Mouse (Mus musculus): ENCODE results near the gene Ddx54. TPM values are rescaled to one million over a fixed set of nuclear protein-coding genes. Genes with fewer than 3 reads are reported as not detected.
A peak's percentile ranks its signal among the peaks of the same experiment; 100 is the strongest.

The Ddx54 gene
- polyA plus RNA-seq, 1 experiment, result 80.8 TPM

DNA sequence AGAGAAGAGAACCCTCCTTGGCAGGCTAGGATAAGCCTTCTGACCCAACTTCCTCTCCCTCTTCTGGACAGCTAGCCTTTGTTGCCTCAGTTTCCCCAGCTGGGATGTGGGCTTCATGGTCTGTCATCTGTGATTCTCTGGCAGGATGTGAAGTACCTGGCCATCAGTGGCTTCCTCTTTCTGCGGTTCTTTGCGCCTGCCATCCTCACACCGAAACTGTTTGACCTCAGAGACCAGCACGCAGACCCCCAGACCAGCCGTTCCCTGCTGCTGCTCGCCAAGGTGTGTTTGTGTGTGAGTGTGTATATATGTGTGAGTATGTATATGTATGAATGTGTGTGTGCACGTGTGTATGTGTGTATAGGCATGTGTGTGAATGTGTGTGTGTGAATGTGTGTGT is 57.6 kb downstream of the Ddx54 start:
- TF ChIP-seq POLR2A (IDR thresholded peaks at IDR 0.05; ENCODE audit: low read depth, low read length) (no peak), CTCF (IDR thresholded peaks at IDR 0.05; ENCODE audit: extremely low read depth, insufficient read depth, insufficient read length, insufficient replicate concordance) (no peak)
- H3K4me3 ChIP-seq (ENCODE audit: extremely low read depth, insufficient read depth, insufficient read length), result no peak overlapping the region
- peak overlapping the region; percentile 53 for H3K27ac ChIP-seq (ENCODE audit: insufficient read depth, low read length)
- peaks cover 21% of the 10 kb centered on the region; the same call in 1 of the 2 replicates for H3K4me1 ChIP-seq (ENCODE audit: control insufficient read depth, insufficient read depth, insufficient read length)
- H3K36me3 ChIP-seq (ENCODE audit: control insufficient read depth, insufficient read depth, low read length), result no peaks in the 10 kb centered on the region
- no peak for DNase-seq (ENCODE audit: low read depth in 1 of 2, low spot score in 2 of 2)
- H3K27me3 ChIP-seq (ENCODE audit: control insufficient read depth, insufficient read depth, low read length), result no peaks in the 10 kb centered on the region
- 53% methylated on average over 7 of the region's 7 CpGs for WGBS

DNA sequence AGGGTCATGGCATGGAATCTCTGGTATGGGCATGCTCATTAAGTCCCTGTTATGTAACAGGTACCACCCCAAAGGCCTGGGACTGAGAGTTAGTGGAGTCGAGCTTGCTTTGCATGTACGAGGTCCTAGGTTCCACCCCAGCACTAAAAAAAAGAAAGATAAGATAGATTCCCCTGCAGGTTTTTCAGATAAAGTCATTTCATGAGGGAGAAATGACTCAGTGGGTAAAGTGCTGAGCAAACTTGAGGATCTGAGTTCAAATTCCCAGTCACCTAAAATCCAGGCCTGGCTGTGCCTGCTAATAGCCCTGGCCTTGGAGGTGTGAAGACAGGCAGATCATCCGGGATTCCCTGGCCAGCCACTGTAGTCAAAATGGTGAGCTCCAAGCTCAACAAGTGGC is 59.3 kb downstream of the Ddx54 start:
- H3K36me3 ChIP-seq (ENCODE audit: control insufficient read depth, insufficient read depth, low read length), result no peaks in the 10 kb centered on the region
- peaks cover 21% of the 10 kb centered on the region; the same call in 1 of the 2 replicates for H3K4me1 ChIP-seq (ENCODE audit: control insufficient read depth, insufficient read depth, insufficient read length)
- no peaks in the 10 kb centered on the region for H3K27me3 ChIP-seq (ENCODE audit: control insufficient read depth, insufficient read depth, low read length)
- H3K27ac ChIP-seq (ENCODE audit: insufficient read depth, low read length), result no peak overlapping the region
- DNase-seq (ENCODE audit: low read depth in 1 of 2, low spot score in 2 of 2), result no peak
- WGBS, result 80% methylated on average over 3 of the region's 3 CpGs
- no peak overlapping the region for H3K4me3 ChIP-seq (ENCODE audit: extremely low read depth, insufficient read depth, insufficient read length)
- TF ChIP-seq CTCF (IDR thresholded peaks at IDR 0.05; ENCODE audit: extremely low read depth, insufficient read depth, insufficient read length, insufficient replicate concordance), result no peak
- no peak for TF ChIP-seq POLR2A (IDR thresholded peaks at IDR 0.05; ENCODE audit: low read depth, low read length)

DNA sequence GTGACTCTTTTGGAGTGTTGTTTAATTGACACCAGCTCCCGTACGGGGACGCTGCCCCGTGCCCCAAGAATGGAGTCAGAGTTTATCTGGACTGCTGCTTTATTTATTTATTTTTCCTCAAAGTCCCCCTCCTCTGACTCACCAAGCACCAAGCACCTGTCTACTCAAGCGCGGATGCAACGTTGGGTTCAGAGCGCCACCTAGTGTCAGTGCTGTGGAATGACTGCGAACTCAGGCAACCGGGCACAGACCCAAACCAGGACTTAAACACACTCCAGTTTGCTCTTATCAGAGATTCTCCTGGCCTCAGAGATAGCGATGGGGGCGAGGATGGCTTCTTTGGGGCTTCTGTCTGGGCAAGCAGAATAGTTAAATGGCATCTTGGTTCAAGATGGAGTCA is 61.1 kb downstream of the Ddx54 start:
- TF ChIP-seq POLR2A (IDR thresholded peaks at IDR 0.05; ENCODE audit: low read depth, low read length) (no peak), CTCF (IDR thresholded peaks at IDR 0.05; ENCODE audit: extremely low read depth, insufficient read depth, insufficient read length, insufficient replicate concordance) (peak; percentile 97)
- H3K36me3 ChIP-seq (ENCODE audit: control insufficient read depth, insufficient read depth, low read length), result no peaks in the 10 kb centered on the region
- peak; percentile 61 to 77 for DNase-seq (ENCODE audit: low read depth in 1 of 2, low spot score in 2 of 2)
- H3K27ac ChIP-seq (ENCODE audit: insufficient read depth, low read length), result no peak overlapping the region
- WGBS, result 9% methylated on average over 12 of the region's 12 CpGs
- H3K27me3 ChIP-seq (ENCODE audit: control insufficient read depth, insufficient read depth, low read length), result no peaks in the 10 kb centered on the region
- peaks cover 17% of the 10 kb centered on the region; the same call in 1 of the 2 replicates for H3K4me1 ChIP-seq (ENCODE audit: control insufficient read depth, insufficient read depth, insufficient read length)
- H3K4me3 ChIP-seq (ENCODE audit: extremely low read depth, insufficient read depth, insufficient read length), result no peak overlapping the region

DNA sequence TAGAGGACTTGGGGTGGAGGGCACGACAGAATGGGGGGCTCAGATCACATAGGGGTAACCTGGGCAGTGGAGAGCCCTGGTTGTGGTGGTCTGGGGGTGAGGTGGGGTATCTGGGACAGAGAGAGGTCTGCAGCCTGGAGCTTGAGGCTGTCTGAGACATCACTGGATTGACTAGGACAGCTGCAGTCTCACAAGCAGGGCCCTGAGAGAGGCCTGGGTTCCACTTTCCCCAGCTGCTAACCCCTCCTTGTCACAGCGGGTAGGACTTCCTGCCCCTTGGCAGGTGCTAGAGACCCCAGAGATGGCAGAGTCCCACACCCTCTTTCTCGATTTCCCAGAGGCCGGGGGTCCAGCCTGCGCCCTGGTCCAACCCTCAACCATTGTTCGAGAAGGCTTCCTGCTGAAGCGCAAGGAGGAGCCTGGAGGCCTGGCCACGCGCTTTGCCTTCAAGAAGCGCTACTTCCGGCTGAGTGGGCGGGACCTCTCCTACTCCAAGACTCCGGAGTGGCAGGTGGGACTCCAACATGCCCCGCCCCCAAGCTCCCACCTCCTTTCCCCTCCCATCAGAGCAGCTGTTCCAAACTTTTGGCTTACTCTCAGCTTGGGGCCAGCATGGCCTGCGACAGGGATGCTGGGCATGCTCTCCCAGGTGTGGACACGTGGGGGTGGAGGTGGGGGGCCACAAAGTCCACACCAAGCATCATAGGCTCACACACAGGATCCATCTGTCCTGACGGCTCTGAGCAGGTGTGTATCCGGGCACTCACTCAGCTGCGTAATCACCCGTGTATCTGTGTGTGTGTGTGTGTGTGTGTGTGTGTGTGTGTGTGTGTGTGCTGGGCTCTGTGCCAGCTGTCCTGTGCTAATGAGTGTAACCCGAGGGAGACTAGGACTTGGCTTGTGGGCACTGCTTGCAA is 61.9 kb downstream of the Ddx54 start:
- Histone ChIP-seq H3K36me3 (ENCODE audit: control insufficient read depth, insufficient read depth, low read length) (no peaks in the 10 kb centered on the region), H3K4me1 (ENCODE audit: control insufficient read depth, insufficient read depth, insufficient read length) (peaks cover 17% of the 10 kb centered on the region; the same call in 1 of the 2 replicates), H3K27ac (ENCODE audit: insufficient read depth, low read length) (no peak overlapping the region), H3K27me3 (ENCODE audit: control insufficient read depth, insufficient read depth, low read length) (no peaks in the 10 kb centered on the region), H3K4me3 (ENCODE audit: extremely low read depth, insufficient read depth, insufficient read length) (no peak overlapping the region)
- 39% methylated on average over 21 of the region's 21 CpGs for WGBS
- TF ChIP-seq POLR2A (IDR thresholded peaks at IDR 0.05; ENCODE audit: low read depth, low read length) (no peak), CTCF (IDR thresholded peaks at IDR 0.05; ENCODE audit: extremely low read depth, insufficient read depth, insufficient read length, insufficient replicate concordance) (no peak)
- no peak for DNase-seq (ENCODE audit: low read depth in 1 of 2, low spot score in 2 of 2)

DNA sequence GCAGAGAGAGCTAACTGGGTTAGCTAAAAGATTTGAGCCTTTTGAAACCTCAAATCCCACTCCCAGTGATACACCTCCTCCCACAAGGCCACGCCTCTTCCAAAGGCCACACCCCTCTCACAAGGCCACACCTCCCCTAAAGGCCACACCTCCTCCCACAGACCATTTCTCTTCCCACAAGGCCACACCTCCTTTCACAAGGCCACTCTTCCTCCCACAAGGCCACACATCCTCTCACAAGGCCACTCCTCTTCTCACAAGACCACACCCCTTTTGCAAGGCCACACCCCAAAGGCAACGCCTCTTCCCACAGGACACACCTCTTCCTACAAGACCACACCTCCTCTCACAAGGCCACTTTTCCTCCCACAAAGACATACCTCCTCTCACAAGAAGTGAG is 65.0 kb downstream of the Ddx54 start:
- TF ChIP-seq POLR2A (IDR thresholded peaks at IDR 0.05; ENCODE audit: low read depth, low read length), result no peak
- TF ChIP-seq CTCF (IDR thresholded peaks at IDR 0.05; ENCODE audit: extremely low read depth, insufficient read depth, insufficient read length, insufficient replicate concordance), result no peak
- peaks cover 8% of the 10 kb centered on the region for H3K36me3 ChIP-seq (ENCODE audit: control insufficient read depth, insufficient read depth, low read length)
- WGBS, result 62% methylated on average over 2 of the region's 2 CpGs
- peak; percentile 53 to 60 for DNase-seq (ENCODE audit: low read depth in 1 of 2, low spot score in 2 of 2)
- no peaks in the 10 kb centered on the region for H3K27me3 ChIP-seq (ENCODE audit: control insufficient read depth, insufficient read depth, low read length)
- no peak overlapping the region for H3K27ac ChIP-seq (ENCODE audit: insufficient read depth, low read length)
- no peak overlapping the region for H3K4me3 ChIP-seq (ENCODE audit: extremely low read depth, insufficient read depth, insufficient read length)
- H3K4me1 ChIP-seq (ENCODE audit: control insufficient read depth, insufficient read depth, insufficient read length), result peaks cover 14% of the 10 kb centered on the region; the same call in 1 of the 2 replicates

Other genes starting within 250 kb of the Ddx54 start
- gene Lhx5, start 181.0 kb upstream of the Ddx54 start, polyA plus RNA-seq (2012; rRNA removed), result not detected in 2 replicates
- gene Sdsl, start 139.9 kb upstream of the Ddx54 start, polyA plus RNA-seq (2012; rRNA removed), result 4.0 and 4.6 TPM in 2 replicates
- gene Sds, start 136.2 kb upstream of the Ddx54 start, polyA plus RNA-seq (2012; rRNA removed), result not detected in 2 replicates
- 34.7 and 35.6 TPM in 2 replicates for gene Plbd2, start 109.1 kb upstream of the Ddx54 start, polyA plus RNA-seq (2012; rRNA removed)
- 52.0 and 56.4 TPM in 2 replicates for gene Slc8b1, start 101.6 kb upstream of the Ddx54 start, polyA plus RNA-seq (2012; rRNA removed)
- 54.5 and 58.8 TPM in 2 replicates for gene Tpcn1, start 24.1 kb upstream of the Ddx54 start, polyA plus RNA-seq (2012; rRNA removed)
- gene Iqcd, start 23.7 kb upstream of the Ddx54 start, polyA plus RNA-seq (2012; rRNA removed), result 0.38 and 0.40 TPM in 2 replicates
- gene Rita1, start 150 bp upstream of the Ddx54 start, polyA plus RNA-seq (2012; rRNA removed), result 8.0 and 8.8 TPM in 2 replicates
- not detected in 2 replicates for gene Cfap73, start 21.5 kb downstream of the Ddx54 start, polyA plus RNA-seq (2012; rRNA removed)
- 14.9 and 18.9 TPM in 2 replicates for gene Rasal1, start 36.1 kb downstream of the Ddx54 start, polyA plus RNA-seq (2012; rRNA removed)
- gene Dtx1, start 99.2 kb downstream of the Ddx54 start, polyA plus RNA-seq (2012; rRNA removed), result 264 and 351 TPM in 2 replicates
- gene Oas2, start 137.1 kb downstream of the Ddx54 start, polyA plus RNA-seq (2012; rRNA removed), result 7.2 and 9.0 TPM in 2 replicates
- 15.2 and 16.3 TPM in 2 replicates for gene Oas3, start 164.9 kb downstream of the Ddx54 start, polyA plus RNA-seq (2012; rRNA removed)
- 0.08 and 0.20 TPM in 2 replicates for gene Oas1e, start 182.8 kb downstream of the Ddx54 start, polyA plus RNA-seq (2012; rRNA removed)
- gene Oas1c, start 199.8 kb downstream of the Ddx54 start, polyA plus RNA-seq (2012; rRNA removed), result 5.4 and 6.2 TPM in 2 replicates
- gene Oas1f, start 234.6 kb downstream of the Ddx54 start, polyA plus RNA-seq (2012; rRNA removed), result not detected in 2 replicates
- gene Oas1h, start 248.7 kb downstream of the Ddx54 start, polyA plus RNA-seq (2012; rRNA removed), result not detected in 2 replicates